Mouse (Mus musculus) midbrain, embryonic 14.5 days (tissue): ENCODE results near the gene Gbe1. TPM values are rescaled to one million over a fixed set of nuclear protein-coding genes. Genes with fewer than 3 reads are reported as not detected.

Experiments
- ATAC-seq: fragments of 200-750 bp; cut with Nextera tagmentation; 2 replicates; pipeline ENCODE4 v1.8.0; 2017; ENCODE audit warnings: moderate number of reproducible peaks, moderate library complexity; ENCODE audit not compliant: low FRiP score, low TSS enrichment
- DNase-seq: peaks from one replicate; pipeline ENCODE4 v3.0.0-alpha.2; 2015
- H3K27ac ChIP-seq: fragments of 300-500 bp; sonication (generic); replicated peaks from 2 replicates; pipeline ENCODE4 v1.5.1; 2014; ENCODE audit warnings: mild to moderate bottlenecking, low read depth, low read length, moderate library complexity
- H3K27me3 ChIP-seq: fragments of 300-500 bp; sonication (generic); 2 replicates; pipeline ENCODE4 v1.6.1; 2014; ENCODE audit warnings: low read length, control low read depth, mixed read lengths; ENCODE audit not compliant: control insufficient read depth, insufficient read depth
- H3K36me3 ChIP-seq: fragments of 300-500 bp; sonication (generic); 2 replicates; pipeline ENCODE4 v1.6.1; 2014; ENCODE audit warnings: low read length, control low read depth; ENCODE audit not compliant: control insufficient read depth, insufficient read depth
- H3K4me1 ChIP-seq: fragments of 300-500 bp; sonication (generic); 2 replicates; pipeline ENCODE4 v1.6.1; 2014; ENCODE audit warnings: mild to moderate bottlenecking, antibody characterized with exemption, low read length, control low read depth; ENCODE audit not compliant: control insufficient read depth, insufficient read depth
- H3K4me2 ChIP-seq: fragments of 300-500 bp; sonication (generic); 2 replicates; pipeline ENCODE4 v1.6.1; 2014; ENCODE audit warnings: mild to moderate bottlenecking, low read length, moderate library complexity
- H3K4me3 ChIP-seq: fragments of 300-500 bp; sonication (generic); replicated peaks from 2 replicates; pipeline ENCODE4 v1.5.1; 2014; ENCODE audit warnings: low read depth, low read length
- H3K9ac ChIP-seq: fragments of 300-500 bp; sonication (generic); replicated peaks from 2 replicates; pipeline ENCODE4 v1.6.1; 2014; ENCODE audit warnings: mild to moderate bottlenecking, low read length, moderate library complexity
- H3K9me3 ChIP-seq: fragments of 300-500 bp; sonication (generic); 2 replicates; pipeline ENCODE4 v1.6.1; 2016; ENCODE audit warnings: low read length, control low read depth, mixed read lengths; ENCODE audit not compliant: control insufficient read depth
- WGBS: fragments of 180-500 bp; shearing (Covaris S2); extraction: QIAGEN DNeasy Blood & Tissue Kit; methylation state at CpG from one replicate; pipeline ENCODE4 v1.1.7; 2014; 5-methylcytosine and 5-hydroxymethylcytosine counted together
- polyA plus RNA-seq: library from polyadenylated mRNA; unstranded; fragments of >200 nt; fragmentation: Nextera tagmentation; extraction: Ambion mirVana; gene quantifications from 2 replicates; pipeline ENCODE4 v1.2.1, GENCODE M21; 2014

The Gbe1 gene
- polyA plus RNA-seq, 1 experiment from 2014 or later: 17.9 TPM

- ATAC-seq: no peak
- Histone ChIP-seq H3K36me3 (no peaks in the 10 kb centered on the region), H3K27ac (no peak overlapping the region), H3K4me2 (no peak overlapping the region), H3K4me1 (0 out of 2 replicates have a peak, but pooled peaks cover 3% of the 10 kb centered on the region), H3K27me3 (no peaks in the 10 kb centered on the region), H3K4me3 (no peak overlapping the region), H3K9ac (no peak overlapping the region), H3K9me3 (no peaks in the 10 kb centered on the region)
- 58% methylated on average over 1 of the region's 1 CpGs for WGBS
- no peak for DNase-seq
These were observed 30.7 kb downstream of the Gbe1 start for GRCm38 (mm10) chr16:70344496-70344895.

DNA sequence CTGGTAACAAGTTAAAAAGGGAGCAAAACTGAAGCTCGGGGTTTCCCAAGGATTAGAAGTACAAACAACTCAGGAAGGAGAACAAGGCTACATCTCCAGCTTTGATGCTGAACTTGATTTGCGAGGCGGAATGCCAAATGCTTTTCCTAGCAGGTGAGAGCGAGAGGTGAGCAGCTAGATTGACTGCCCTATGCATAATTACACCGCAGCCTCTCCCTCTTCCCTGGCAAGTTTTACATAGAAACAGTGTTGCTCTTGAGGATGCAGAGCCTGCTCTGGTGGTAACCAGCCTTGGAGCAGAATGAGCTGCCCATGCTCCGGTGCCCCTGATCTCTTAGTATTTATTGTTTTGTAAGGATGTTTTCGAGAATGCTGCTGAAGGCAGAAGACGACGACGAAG is 31.9 kb downstream of the Gbe1 start:
- H3K9me3 ChIP-seq: no peaks in the 10 kb centered on the region
- no peak overlapping the region for H3K27ac ChIP-seq
- 0 out of 2 replicates have a peak overlapping the region, but pooled peaks have one; percentile 4 for H3K4me2 ChIP-seq
- H3K9ac ChIP-seq: no peak overlapping the region
- no peaks in the 10 kb centered on the region for H3K27me3 ChIP-seq
- no peak for ATAC-seq
- no peak for DNase-seq
- no peak overlapping the region for H3K4me3 ChIP-seq
- 0 out of 2 replicates have a peak, but pooled peaks cover 3% of the 10 kb centered on the region for H3K4me1 ChIP-seq
- no peaks in the 10 kb centered on the region for H3K36me3 ChIP-seq
- WGBS: 62% methylated on average over 10 of the region's 10 CpGs

- no peak for ATAC-seq
- H3K36me3 ChIP-seq: no peaks in the 10 kb centered on the region
- WGBS: 91% methylated on average over 8 of the region's 8 CpGs
These were observed 36.3 kb downstream of the Gbe1 start for GRCm38 (mm10) chr16:70350011-70350410.

GRCm38 (mm10) chr16:70351641-70352280 is 38.0 kb downstream of the Gbe1 start:
- no peaks in the 10 kb centered on the region for H3K4me1 ChIP-seq
- ATAC-seq: no peak
- peak; percentile 46 for DNase-seq
- no peaks in the 10 kb centered on the region for H3K27me3 ChIP-seq
- H3K27ac ChIP-seq: peak overlapping the region; percentile 32; the same call in 1 of the 2 replicates
- H3K4me2 ChIP-seq: peak overlapping the region; percentile 17; the same call in 1 of the 2 replicates
- no peak overlapping the region for H3K4me3 ChIP-seq
- H3K9me3 ChIP-seq: no peaks in the 10 kb centered on the region
- H3K9ac ChIP-seq: no peak overlapping the region
- WGBS: 58% methylated on average over 11 of the region's 11 CpGs
- H3K36me3 ChIP-seq: no peaks in the 10 kb centered on the region

More at GRCm38 (mm10) chr16:70350011-70350410, 36.3 kb downstream of the Gbe1 start:
- Histone ChIP-seq H3K27ac (no peak overlapping the region), H3K4me3 (no peak overlapping the region), H3K4me2 (no peak overlapping the region), H3K9ac (no peak overlapping the region), H3K27me3 (no peaks in the 10 kb centered on the region), H3K4me1 (0 out of 2 replicates have a peak, but pooled peaks cover 3% of the 10 kb centered on the region), H3K9me3 (no peaks in the 10 kb centered on the region)
- no peak for DNase-seq

GRCm38 (mm10) chr16:70352571-70352970 is 38.8 kb downstream of the Gbe1 start:
- Histone ChIP-seq H3K27me3 (no peaks in the 10 kb centered on the region), H3K9me3 (no peaks in the 10 kb centered on the region), H3K4me2 (no peak overlapping the region), H3K27ac (no peak overlapping the region), H3K9ac (no peak overlapping the region), H3K4me1 (no peaks in the 10 kb centered on the region), H3K4me3 (no peak overlapping the region), H3K36me3 (no peaks in the 10 kb centered on the region)
- WGBS: 82% methylated on average over 3 of the region's 3 CpGs
- ATAC-seq: no peak
- DNase-seq: peak; percentile 39

GRCm38 (mm10) chr16:70353058-70353457 is 39.3 kb downstream of the Gbe1 start:
- no peaks in the 10 kb centered on the region for H3K36me3 ChIP-seq
- ATAC-seq: no peak
- H3K27me3 ChIP-seq: no peaks in the 10 kb centered on the region
- no peak overlapping the region for H3K4me2 ChIP-seq
- no peak overlapping the region for H3K4me3 ChIP-seq
- no peak overlapping the region for H3K9ac ChIP-seq
- no peaks in the 10 kb centered on the region for H3K4me1 ChIP-seq
- WGBS: 31% methylated on average over 2 of the region's 2 CpGs
- no peaks in the 10 kb centered on the region for H3K9me3 ChIP-seq
- no peak overlapping the region for H3K27ac ChIP-seq
- DNase-seq: no peak

- Histone ChIP-seq H3K27me3 (no peaks in the 10 kb centered on the region), H3K4me1 (no peaks in the 10 kb centered on the region), H3K9me3 (peaks cover 8% of the 10 kb centered on the region), H3K4me3 (no peak overlapping the region), H3K27ac (no peak overlapping the region), H3K4me2 (no peak overlapping the region), H3K36me3 (no peaks in the 10 kb centered on the region), H3K9ac (no peak overlapping the region)
- 94% methylated on average over 6 of the region's 6 CpGs for WGBS
- ATAC-seq (no peak), DNase-seq (no peak)
These were observed 44.6 kb downstream of the Gbe1 start for GRCm38 (mm10) chr16:70358326-70358725.

DNA sequence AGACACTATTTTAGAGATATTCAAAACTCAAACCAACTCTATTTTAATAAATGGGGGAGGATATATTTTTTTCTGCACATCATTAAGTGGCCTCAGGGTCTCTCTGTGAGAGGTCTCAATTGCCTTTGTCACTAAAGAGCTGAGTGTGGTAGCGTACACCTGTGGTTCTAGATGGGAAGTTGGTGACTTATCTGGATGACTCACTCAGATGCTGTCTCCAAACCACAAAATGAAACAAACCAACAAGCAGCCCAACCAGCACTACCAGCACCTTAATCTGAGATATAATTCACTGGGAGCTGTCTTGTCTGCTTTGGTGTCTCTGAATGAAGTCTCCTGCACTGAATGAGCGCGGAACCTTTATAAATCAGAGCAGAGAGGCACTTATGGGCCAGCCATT is 51.5 kb downstream of the Gbe1 start:
- ATAC-seq (no peak), DNase-seq (no peak)
- Histone ChIP-seq H3K4me1 (no peaks in the 10 kb centered on the region), H3K36me3 (no peaks in the 10 kb centered on the region), H3K9me3 (no peaks in the 10 kb centered on the region; the same call in 1 of the 2 replicates), H3K4me2 (no peak overlapping the region), H3K27ac (no peak overlapping the region), H3K27me3 (no peaks in the 10 kb centered on the region), H3K9ac (no peak overlapping the region), H3K4me3 (no peak overlapping the region)
- WGBS: 94% methylated on average over 3 of the region's 3 CpGs

- ATAC-seq (no peak), DNase-seq (no peak)
- Histone ChIP-seq H3K36me3 (no peaks in the 10 kb centered on the region), H3K9me3 (no peaks in the 10 kb centered on the region), H3K4me3 (no peak overlapping the region), H3K27me3 (no peaks in the 10 kb centered on the region), H3K27ac (no peak overlapping the region), H3K4me1 (no peaks in the 10 kb centered on the region), H3K9ac (no peak overlapping the region), H3K4me2 (no peak overlapping the region)
- WGBS: 89% methylated on average over 2 of the region's 2 CpGs
These were observed 67.3 kb downstream of the Gbe1 start for GRCm38 (mm10) chr16:70381045-70381444.
